Mouse (Mus musculus): ENCODE data around the gene Exosc8.

DNA sequence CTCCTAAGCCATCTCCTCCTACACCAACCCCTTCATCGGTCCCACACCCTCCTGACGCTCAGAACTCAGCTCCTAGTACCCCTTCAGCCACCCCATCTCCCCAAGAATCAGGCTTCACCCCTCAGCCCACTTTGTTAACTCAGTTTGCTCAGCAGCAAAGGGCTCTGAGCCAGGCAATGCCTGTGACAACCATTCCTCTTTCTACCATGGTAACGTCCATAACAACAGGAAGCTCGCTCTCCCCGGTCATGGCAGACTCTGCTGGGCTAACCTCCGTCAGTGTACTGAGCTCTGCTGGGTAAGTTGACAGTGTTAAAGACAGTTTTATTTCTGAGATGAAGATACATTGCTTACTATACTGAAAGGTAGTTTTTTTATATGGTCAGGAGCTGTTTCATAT lies 17.8 kb downstream of the Exosc8 start:
- TF ChIP-seq CTCF (IDR thresholded peaks at IDR 0.05; ENCODE audit: low read depth) (no peak), EP300 (IDR thresholded peaks at IDR 0.05; ENCODE audit: low read depth) (no peak)

All from liver, embryonic 14.5 days (tissue).